Mouse (Mus musculus) kidney, postnatal 36 days (tissue): ENCODE results near the gene Lrp11.

ENCODE experiments used
- DNase-seq, 2 experiments: peaks; one replicate each; pipeline ENCODE4 v3.0.0; 2021 to 2022; ENCODE audit warnings: mixed read lengths in 2 of 2

The Lrp11 gene

GRCm38 (mm10) chr10:7623861-7624518 is 34.4 kb downstream of the Lrp11 start:
- no peak for DNase-seq

DNA sequence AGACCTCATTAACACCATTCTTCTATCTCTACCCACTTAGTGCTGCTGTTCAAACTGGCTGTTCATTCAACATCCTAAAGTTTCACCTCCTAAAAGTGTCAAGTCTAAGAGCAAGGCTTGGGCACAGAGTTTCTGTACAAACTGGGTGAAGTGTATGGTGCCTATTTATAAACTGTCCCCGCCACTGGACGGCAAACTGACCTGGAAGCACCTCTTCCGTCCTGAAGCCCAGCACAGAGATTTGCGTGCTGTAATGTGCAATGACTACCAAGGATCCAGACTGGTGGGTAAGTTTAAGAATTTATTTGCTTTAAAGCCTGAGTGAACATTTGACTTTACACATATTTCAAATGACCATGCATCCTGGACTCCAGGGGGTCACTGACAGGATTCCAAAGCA is 39.5 kb downstream of the Lrp11 start:
- DNase-seq, result no peak

GRCm38 (mm10) chr10:7630286-7630685 is 40.7 kb downstream of the Lrp11 start:
- no peak for DNase-seq

DNA sequence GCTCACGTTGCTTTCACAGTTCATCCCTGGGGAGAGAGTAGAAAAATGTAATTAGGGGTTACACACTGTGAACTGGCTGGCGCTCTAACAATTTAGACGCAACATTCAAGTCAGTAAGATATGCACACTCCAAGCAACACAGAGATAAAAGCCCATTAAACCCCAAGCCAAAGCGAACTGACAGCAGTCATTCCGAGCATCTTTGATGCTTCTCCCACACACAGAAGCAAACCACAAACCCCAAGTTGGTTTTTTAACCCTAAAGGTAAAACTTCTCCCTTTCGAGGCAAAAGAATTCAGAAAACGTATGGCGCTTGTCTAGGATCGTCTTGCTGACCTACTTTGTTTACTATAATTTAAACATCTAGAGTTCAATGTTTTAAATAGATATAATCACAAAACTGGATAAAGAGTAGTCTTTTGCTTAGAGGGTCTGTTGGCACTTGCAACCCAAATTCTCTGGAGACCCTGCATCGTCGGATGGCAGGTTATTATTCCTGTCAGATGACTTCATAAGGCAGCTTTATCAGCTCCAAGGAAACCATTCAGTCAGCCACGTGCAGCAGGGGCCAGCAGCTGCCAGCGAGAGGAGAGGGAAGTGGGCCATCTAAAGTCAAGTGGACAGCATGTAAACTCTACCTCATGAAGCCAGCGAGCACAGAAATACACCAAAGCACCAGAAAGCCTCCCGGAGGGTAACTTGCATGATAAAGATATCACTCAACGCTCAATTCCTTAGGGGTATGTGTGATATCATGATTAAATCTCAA is 41.5 kb downstream of the Lrp11 start:
- no peak for DNase-seq

DNA sequence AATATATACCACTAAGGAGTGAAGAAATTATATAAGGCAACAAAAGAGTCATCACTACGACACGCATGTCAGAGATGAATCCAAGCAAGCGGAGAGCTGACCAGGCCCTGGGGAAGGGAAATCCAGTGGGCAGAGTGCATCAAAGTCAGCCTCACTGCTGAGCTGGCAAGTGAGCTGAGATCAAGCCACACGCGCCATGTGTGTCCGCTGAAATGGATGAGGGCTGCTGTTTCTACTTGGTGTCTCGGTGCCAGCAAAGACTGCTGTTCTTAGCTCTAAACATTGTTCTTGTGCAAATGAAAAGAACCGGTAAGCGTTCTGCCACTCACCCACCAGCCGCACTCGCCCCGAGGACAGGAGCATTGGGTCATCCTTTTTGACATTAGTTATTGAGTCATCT is 50.8 kb downstream of the Lrp11 start:
- no peak for DNase-seq

GRCm38 (mm10) chr10:7645911-7646310 is 56.3 kb downstream of the Lrp11 start:
- DNase-seq, result no peak

GRCm38 (mm10) chr10:7649059-7649458 is 59.5 kb downstream of the Lrp11 start:
- no peak for DNase-seq

GRCm38 (mm10) chr10:7651057-7651456 is 61.5 kb downstream of the Lrp11 start:
- no peak for DNase-seq

DNA sequence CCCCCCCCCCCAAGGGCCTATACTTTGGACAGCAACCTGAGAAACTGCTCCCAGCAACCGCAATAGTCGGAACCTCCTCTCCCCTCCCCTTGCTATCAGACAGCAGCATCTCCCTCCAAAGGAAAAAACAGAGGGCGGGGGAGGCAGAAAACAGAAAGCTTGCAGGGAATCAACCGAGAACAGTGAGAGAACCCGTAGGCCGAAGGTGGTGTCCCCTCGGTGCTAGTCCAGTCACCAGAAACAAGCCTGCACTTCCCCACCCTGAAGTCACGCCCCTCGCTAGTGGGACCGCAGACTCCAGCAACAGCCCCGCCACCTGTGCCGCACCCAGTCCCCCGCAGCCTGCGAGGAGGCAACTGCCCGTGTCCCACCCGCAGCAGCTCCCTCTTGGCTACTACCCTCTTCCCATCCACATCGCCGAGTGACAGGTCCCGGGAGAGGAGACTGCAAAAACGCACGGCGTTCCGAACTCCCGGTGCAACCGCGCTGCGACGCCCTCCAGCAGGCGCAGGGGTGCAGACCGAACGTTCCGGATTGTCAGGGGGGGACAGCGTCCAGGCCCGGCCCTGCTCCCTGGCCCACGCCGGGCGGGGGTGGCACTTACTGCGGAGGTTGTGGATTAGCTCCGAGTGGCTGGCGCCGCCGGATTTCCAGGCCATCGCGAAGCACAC is 73.0 kb downstream of the Lrp11 start:
- DNase-seq, result peak in 1 of 2 experiments; percentile 13

GRCm38 (mm10) chr10:7663159-7664026 is 73.8 kb downstream of the Lrp11 start:
- DNase-seq, result peak; percentile 89 to 96

GRCm38 (mm10) chr10:7664027-7664526 is 74.5 kb downstream of the Lrp11 start:
- peak in 1 of 2 experiments; percentile 8 for DNase-seq

DNA sequence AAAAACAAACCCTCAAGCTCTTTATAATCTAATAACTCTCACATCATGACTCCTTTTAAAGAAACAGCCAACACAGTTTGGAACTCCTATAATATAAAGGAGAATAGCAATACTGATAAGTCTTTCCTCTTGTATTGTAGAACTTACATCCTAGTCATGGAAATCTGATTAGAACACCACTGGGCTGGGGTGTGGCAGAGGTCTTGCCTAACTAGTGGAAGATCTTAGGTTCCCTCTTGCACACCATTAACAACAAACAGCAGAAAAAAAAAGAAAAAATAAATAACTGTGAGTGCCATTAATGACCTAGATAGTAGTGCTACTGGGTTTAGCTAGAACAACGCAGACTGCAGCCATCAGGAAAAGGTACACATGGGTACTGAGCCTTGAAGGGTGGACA is 75.3 kb downstream of the Lrp11 start:
- DNase-seq, result no peak

DNA sequence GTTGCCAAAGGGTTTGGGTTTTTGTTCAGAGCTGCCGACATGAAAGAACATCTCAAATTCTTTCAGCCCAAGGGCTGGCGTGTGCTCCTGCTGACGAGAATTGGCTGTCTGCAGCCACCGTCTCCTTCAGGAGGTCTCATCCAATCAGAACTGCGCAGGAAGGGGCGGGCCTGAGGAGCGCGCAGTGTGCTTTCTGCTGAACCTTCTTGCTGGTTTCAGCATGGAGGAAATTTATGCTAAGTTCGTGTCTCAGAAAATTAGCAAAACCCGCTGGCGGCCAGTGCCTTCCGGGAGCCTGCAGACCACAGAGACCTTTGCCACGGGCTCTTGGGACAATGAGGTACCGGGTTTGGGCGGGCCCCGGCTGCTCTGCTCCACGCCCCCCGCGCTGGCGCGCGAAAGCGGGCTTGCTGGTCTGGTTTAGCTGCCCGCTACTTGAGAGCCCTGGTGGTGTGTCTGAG is 77.8 kb downstream of the Lrp11 start, which contains the start of gene Nup43:
Nup43 (plus strand) TSS at position 162 of the 461 bp plus-strand sequence.
- DNase-seq, result peak; percentile 94 to 96

- peak; percentile 26 to 56 for DNase-seq
These were observed 84.1 kb downstream of the Lrp11 start for GRCm38 (mm10) chr10:7673673-7674072.
